Mouse (Mus musculus) thymus, adult 2 months (tissue): Measurements from ENCODE around the gene Atp1b1.

Experiments used
- CTCF ChIP-seq: fragments of 200-500 bp; IDR thresholded peaks from 2 replicates; pipeline ENCODE4 v1.5.1; 2012; ENCODE audit warnings: mild to moderate bottlenecking, control low read depth, low read length, moderate library complexity, borderline replicate concordance; ENCODE audit not compliant: control insufficient read depth, poor library complexity, insufficient read depth; ENCODE audit errors: extremely low read depth
- POLR2A ChIP-seq: fragments of 200-500 bp; IDR thresholded peaks from 2 replicates; pipeline ENCODE4 v1.6.1; 2012; ENCODE audit warnings: mild to moderate bottlenecking, low read length, control low read depth, moderate library complexity; ENCODE audit not compliant: control insufficient read depth, poor library complexity, insufficient read depth; ENCODE audit errors: extremely low read depth

GRCm38 (mm10) chr1:164408655-164409054 is 49.5 kb downstream of the Atp1b1 start:
- no peak for TF ChIP-seq POLR2A
- TF ChIP-seq CTCF, result no peak
